Mouse (Mus musculus): ENCODE data around the gene Ppp3r2. TPM values are rescaled to one million over a fixed set of nuclear protein-coding genes. Genes with fewer than 3 reads are reported as not detected.

Ppp3r2 gene
- polyA plus RNA-seq, 1 experiment from 2014 or later: 0.05 TPM

- Histone ChIP-seq H3K4me1 (replicated peaks; ENCODE audit: control insufficient read depth, insufficient read depth) (no peaks in the 10 kb centered on the region), H3K36me3 (ENCODE audit: control insufficient read depth, insufficient read depth, low read length) (no peaks in the 10 kb centered on the region)
- DNase-seq (ENCODE audit: low spot score): no peak
Observed at GRCm38 (mm10) chr4:49680171-49680875, 1.5 kb downstream of the Ppp3r2 start.

GRCm38 (mm10) chr4:49676790-49677189 lies 5.0 kb downstream of the Ppp3r2 start:
- Histone ChIP-seq H3K4me1 (replicated peaks; ENCODE audit: control insufficient read depth, insufficient read depth) (no peaks in the 10 kb centered on the region), H3K36me3 (ENCODE audit: control insufficient read depth, insufficient read depth, low read length) (no peaks in the 10 kb centered on the region), H3K27ac (replicated peaks) (no peak overlapping the region), H3K4me3 (ENCODE audit: low read depth, low read length) (no peak overlapping the region), H3K9me3 (ENCODE audit: control insufficient read depth, low read length) (no peaks in the 10 kb centered on the region), H3K9ac (ENCODE audit: low read length) (no peak overlapping the region), H3K27me3 (ENCODE audit: control insufficient read depth, insufficient read depth, low read length) (no peaks in the 10 kb centered on the region), H3K4me2 (replicated peaks; ENCODE audit: low read depth) (no peak overlapping the region)
- no peak for TF ChIP-seq CTCF (IDR thresholded peaks at IDR 0.05; ENCODE audit: low read depth)
- DNase-seq (ENCODE audit: low spot score) (no peak), ATAC-seq (ENCODE audit: low FRiP score, low TSS enrichment) (no peak)
- 64% methylated on average over 7 of the region's 7 CpGs for WGBS

More at GRCm38 (mm10) chr4:49680171-49680875, 1.5 kb downstream of the Ppp3r2 start:
- Histone ChIP-seq H3K27me3 (ENCODE audit: control insufficient read depth, insufficient read depth, low read length) (no peaks in the 10 kb centered on the region), H3K9ac (ENCODE audit: low read length) (no peak overlapping the region), H3K27ac (replicated peaks) (no peak overlapping the region), H3K4me3 (ENCODE audit: low read depth, low read length) (no peak overlapping the region), H3K4me2 (replicated peaks; ENCODE audit: low read depth) (no peak overlapping the region), H3K9me3 (ENCODE audit: control insufficient read depth, low read length) (no peaks in the 10 kb centered on the region)
- ATAC-seq (ENCODE audit: low FRiP score, low TSS enrichment): no peak
- WGBS: 83% methylated on average over 11 of the region's 11 CpGs
- TF ChIP-seq EP300 (optimal IDR thresholded peaks at IDR 0.05) (no peak), CTCF (IDR thresholded peaks at IDR 0.05; ENCODE audit: low read depth) (no peak)

- no peaks in the 10 kb centered on the region for H3K36me3 ChIP-seq (ENCODE audit: control insufficient read depth, insufficient read depth, low read length)
- TF ChIP-seq CTCF (IDR thresholded peaks at IDR 0.05; ENCODE audit: low read depth) (no peak), EP300 (optimal IDR thresholded peaks at IDR 0.05) (no peak)
Observed at GRCm38 (mm10) chr4:49676071-49676470, 5.8 kb downstream of the Ppp3r2 start.

GRCm38 (mm10) chr4:49664850-49665249 lies 17.0 kb downstream of the Ppp3r2 start:
- TF ChIP-seq CTCF (IDR thresholded peaks at IDR 0.05; ENCODE audit: low read depth) (no peak), EP300 (optimal IDR thresholded peaks at IDR 0.05) (no peak)
- no peak overlapping the region for H3K27ac ChIP-seq (replicated peaks)
- H3K4me1 ChIP-seq (replicated peaks; ENCODE audit: control insufficient read depth, insufficient read depth): no peaks in the 10 kb centered on the region
- 83% methylated on average over 5 of the region's 5 CpGs for WGBS
- H3K9ac ChIP-seq (ENCODE audit: low read length): no peak overlapping the region
- peaks cover 4% of the 10 kb centered on the region for H3K36me3 ChIP-seq (ENCODE audit: control insufficient read depth, insufficient read depth, low read length)
- no peaks in the 10 kb centered on the region for H3K27me3 ChIP-seq (ENCODE audit: control insufficient read depth, insufficient read depth, low read length)
- no peak overlapping the region for H3K4me3 ChIP-seq (ENCODE audit: low read depth, low read length)
- no peak overlapping the region for H3K4me2 ChIP-seq (replicated peaks; ENCODE audit: low read depth)
- DNase-seq (ENCODE audit: low spot score) (no peak), ATAC-seq (ENCODE audit: low FRiP score, low TSS enrichment) (no peak)
- H3K9me3 ChIP-seq (ENCODE audit: control insufficient read depth, low read length): no peaks in the 10 kb centered on the region

More at GRCm38 (mm10) chr4:49676071-49676470, 5.8 kb downstream of the Ppp3r2 start:
- Histone ChIP-seq H3K9ac (ENCODE audit: low read length) (no peak overlapping the region), H3K27ac (replicated peaks) (no peak overlapping the region), H3K27me3 (ENCODE audit: control insufficient read depth, insufficient read depth, low read length) (no peaks in the 10 kb centered on the region), H3K4me1 (replicated peaks; ENCODE audit: control insufficient read depth, insufficient read depth) (no peaks in the 10 kb centered on the region), H3K4me3 (ENCODE audit: low read depth, low read length) (no peak overlapping the region), H3K4me2 (replicated peaks; ENCODE audit: low read depth) (no peak overlapping the region), H3K9me3 (ENCODE audit: control insufficient read depth, low read length) (no peaks in the 10 kb centered on the region)
- WGBS: 70% methylated on average over 6 of the region's 6 CpGs
- DNase-seq (ENCODE audit: low spot score) (no peak), ATAC-seq (ENCODE audit: low FRiP score, low TSS enrichment) (no peak)

- Histone ChIP-seq H3K4me2 (replicated peaks; ENCODE audit: low read depth) (no peak overlapping the region), H3K27ac (replicated peaks) (no peak overlapping the region), H3K27me3 (ENCODE audit: control insufficient read depth, insufficient read depth, low read length) (no peaks in the 10 kb centered on the region), H3K4me3 (ENCODE audit: low read depth, low read length) (no peak overlapping the region), H3K4me1 (replicated peaks; ENCODE audit: control insufficient read depth, insufficient read depth) (no peaks in the 10 kb centered on the region), H3K36me3 (ENCODE audit: control insufficient read depth, insufficient read depth, low read length) (peaks cover 4% of the 10 kb centered on the region), H3K9me3 (ENCODE audit: control insufficient read depth, low read length) (no peaks in the 10 kb centered on the region), H3K9ac (ENCODE audit: low read length) (no peak overlapping the region)
- no peak for ATAC-seq (ENCODE audit: low FRiP score, low TSS enrichment)
- DNase-seq (ENCODE audit: low spot score): no peak
- WGBS: 89% methylated on average over 4 of the region's 4 CpGs
- no peak for TF ChIP-seq CTCF (IDR thresholded peaks at IDR 0.05; ENCODE audit: low read depth)
- TF ChIP-seq EP300 (optimal IDR thresholded peaks at IDR 0.05): no peak
Observed at GRCm38 (mm10) chr4:49662231-49662630, 19.6 kb downstream of the Ppp3r2 start.

- peaks cover 4% of the 10 kb centered on the region for H3K36me3 ChIP-seq (ENCODE audit: control insufficient read depth, insufficient read depth, low read length)
- 96% methylated on average over 9 of the region's 9 CpGs for WGBS
- H3K9ac ChIP-seq (ENCODE audit: low read length): no peak overlapping the region
- H3K9me3 ChIP-seq (ENCODE audit: control insufficient read depth, low read length): no peaks in the 10 kb centered on the region
- H3K27ac ChIP-seq (replicated peaks): no peak overlapping the region
- H3K4me3 ChIP-seq (ENCODE audit: low read depth, low read length): no peak overlapping the region
- no peaks in the 10 kb centered on the region for H3K4me1 ChIP-seq (replicated peaks; ENCODE audit: control insufficient read depth, insufficient read depth)
- no peak overlapping the region for H3K4me2 ChIP-seq (replicated peaks; ENCODE audit: low read depth)
- no peak for ATAC-seq (ENCODE audit: low FRiP score, low TSS enrichment)
- no peaks in the 10 kb centered on the region for H3K27me3 ChIP-seq (ENCODE audit: control insufficient read depth, insufficient read depth, low read length)
- DNase-seq (ENCODE audit: low spot score): no peak
- TF ChIP-seq EP300 (optimal IDR thresholded peaks at IDR 0.05): no peak
- no peak for TF ChIP-seq CTCF (IDR thresholded peaks at IDR 0.05; ENCODE audit: low read depth)
Observed at GRCm38 (mm10) chr4:49661664-49662063, 20.2 kb downstream of the Ppp3r2 start.
